Mouse (Mus musculus) E14TG2a.4 (cell line): Measurements from ENCODE around the gene Rfpl4.

Source experiments
- CTCF ChIP-seq: conservative IDR thresholded peaks from 2 replicates; pipeline ENCODE4 v1.5.1; 2014; ENCODE audit warnings: low read length
- NANOG ChIP-seq: IDR thresholded peaks from 2 replicates; pipeline ENCODE4 v1.6.1; 2014; ENCODE audit warnings: borderline replicate concordance, low read length, mixed read lengths
- POU5F1 ChIP-seq: IDR thresholded peaks from 2 replicates; pipeline ENCODE4 v1.6.1; 2014; ENCODE audit warnings: low read length, borderline replicate concordance

DNA sequence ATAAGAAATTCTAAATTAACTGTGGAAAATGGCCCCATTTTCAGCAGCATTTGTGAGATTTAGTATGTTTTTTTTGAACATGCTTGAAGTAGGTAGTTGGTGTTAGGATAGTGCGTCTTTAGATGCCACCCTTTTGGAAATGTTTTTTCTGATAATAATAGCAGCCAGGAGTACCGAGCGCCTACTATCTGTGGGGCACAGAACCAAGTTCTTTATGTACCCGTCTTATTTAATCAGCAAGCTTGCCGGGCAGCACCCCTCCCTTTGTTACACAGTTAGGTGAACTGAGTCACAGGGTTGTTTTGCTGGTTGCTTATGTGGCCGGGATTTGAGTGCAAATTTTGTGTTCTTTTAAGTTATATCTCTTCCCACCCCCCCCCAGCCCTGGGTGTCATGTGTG, 35.5 kb downstream of the Rfpl4 start:
- TF ChIP-seq CTCF (no peak), POU5F1 (no peak), NANOG (no peak)
